Mouse (Mus musculus) embryo, embryonic 11 days (tissue): ENCODE measurements around the gene Marco.

Experiments used
- DNase-seq: peaks from one replicate; pipeline ENCODE4 v3.0.0-alpha.2; 2015

Gene Marco

DNA sequence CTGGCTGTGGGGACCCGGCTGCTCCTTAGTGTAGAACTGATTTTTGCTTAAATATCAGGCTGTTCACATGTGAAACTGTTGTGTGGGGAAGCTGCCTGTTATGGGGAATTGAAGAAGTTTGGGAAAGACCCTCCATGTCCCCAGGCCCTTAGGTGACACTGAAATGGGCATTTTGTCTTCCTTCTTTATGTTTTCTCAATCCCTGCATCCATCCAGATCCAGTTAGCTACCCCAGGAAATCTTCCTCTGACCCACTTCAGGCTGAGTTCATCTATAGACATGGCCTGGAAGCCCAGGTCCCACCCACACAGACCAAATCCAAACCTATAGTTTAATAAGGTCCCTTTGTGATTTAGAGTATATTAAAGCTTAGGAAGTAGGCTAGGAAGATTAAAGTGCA, at the start of gene Marco:
Marco (minus strand) TSS at position 101 of the 400 bp plus-strand sequence.
- DNase-seq = no peak

DNA sequence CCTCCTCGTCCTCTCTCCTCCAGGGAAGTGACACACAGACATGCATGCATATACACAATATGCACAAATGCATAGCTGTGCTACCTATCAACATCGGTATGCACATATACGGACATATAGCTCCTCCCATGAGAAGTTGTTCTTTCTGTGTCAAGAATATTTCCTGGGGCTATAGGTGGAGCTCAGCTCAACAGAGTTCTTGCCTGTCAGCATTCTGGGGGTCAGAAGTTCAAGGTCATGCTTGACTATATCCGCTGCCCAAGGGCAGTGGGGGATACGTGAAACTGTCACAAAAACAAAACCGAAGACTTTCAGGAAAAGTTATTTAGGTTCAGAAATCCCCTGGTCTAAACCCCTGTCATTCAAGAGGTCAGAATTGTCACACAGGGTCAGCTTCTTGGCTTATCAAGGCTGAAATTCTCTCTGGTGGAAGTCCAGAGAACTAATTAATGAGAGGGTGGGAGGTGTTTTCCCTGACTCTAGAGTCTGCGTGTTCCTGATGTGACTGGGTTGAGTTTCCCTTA, 34.7 kb upstream of the Marco start:
- no peak for DNase-seq

GRCm38 (mm10) chr1:120536998-120537397, 32.2 kb upstream of the Marco start:
- no peak for DNase-seq

- no peak for DNase-seq
These were observed 31.1 kb upstream of the Marco start for GRCm38 (mm10) chr1:120535919-120536318.

DNA sequence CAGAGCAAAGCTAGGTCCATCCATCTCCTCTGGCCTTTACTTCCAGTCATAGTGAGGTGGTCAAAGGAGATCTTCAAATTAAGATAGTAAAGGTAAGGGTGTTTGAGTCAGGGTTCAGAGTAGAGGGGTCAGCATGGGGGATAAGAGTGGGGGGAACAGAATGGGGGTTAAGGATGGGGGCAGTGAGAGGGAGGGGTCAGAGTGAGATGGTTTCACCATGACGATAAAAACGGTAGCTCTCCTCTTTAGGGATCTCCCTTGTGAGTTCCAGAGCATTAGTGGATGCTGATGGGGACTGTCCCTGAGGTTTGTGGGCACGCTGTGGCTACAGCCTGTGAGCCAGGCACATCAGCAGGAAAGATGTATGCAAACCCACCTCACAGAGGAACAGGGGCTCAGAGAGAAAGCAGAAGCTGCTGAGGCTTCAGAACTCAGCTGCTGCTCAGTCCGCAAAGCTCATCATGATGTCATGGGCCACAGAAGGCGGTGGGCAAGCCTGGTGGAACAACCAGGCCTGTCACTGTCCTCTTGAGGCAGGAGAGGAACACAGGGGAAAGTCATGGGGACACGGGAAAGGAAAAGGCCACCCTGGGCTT, 27.6 kb upstream of the Marco start:
- DNase-seq = no peak

GRCm38 (mm10) chr1:120531770-120532169, 26.9 kb upstream of the Marco start:
- no peak for DNase-seq

DNA sequence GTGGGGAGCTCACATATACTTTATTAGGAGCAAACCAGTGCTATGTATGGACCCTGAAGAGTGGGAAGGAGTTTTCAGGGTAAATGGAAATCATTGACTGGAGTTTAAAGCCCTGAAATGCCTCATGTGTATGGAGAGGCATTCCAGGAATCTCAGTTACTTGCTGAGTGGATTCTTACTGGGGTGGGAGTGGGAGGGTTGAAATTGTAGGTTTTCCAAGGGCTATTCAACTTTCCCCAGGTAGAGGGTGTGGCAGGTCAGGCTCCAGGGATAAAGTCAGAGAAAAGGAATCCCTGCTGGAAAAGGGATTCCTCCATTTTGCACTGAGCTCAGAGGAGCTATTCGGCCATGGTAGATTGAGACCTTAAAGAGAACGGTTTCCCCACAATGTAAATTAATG, 25.1 kb upstream of the Marco start:
- DNase-seq = no peak

DNA sequence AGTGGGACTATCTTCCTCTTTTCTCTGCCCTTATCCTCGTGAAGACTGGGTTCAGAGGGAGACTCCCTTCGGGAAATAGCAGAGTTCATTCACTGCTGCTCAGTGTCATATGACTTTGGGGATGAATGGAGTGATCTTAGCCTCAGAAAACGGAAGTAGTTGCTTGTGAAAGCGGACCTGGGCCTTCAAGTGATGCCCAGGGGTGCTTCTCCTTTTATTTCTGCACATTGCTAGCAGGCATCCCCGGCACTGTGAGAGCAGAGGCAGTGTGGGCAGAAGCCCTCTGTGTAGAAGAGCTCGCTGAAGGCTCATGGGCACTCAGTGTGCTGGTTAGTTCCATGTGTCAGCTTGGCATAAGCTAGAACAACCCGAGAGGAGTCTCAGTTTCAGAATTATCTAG, 12.8 kb upstream of the Marco start:
- no peak for DNase-seq

DNA sequence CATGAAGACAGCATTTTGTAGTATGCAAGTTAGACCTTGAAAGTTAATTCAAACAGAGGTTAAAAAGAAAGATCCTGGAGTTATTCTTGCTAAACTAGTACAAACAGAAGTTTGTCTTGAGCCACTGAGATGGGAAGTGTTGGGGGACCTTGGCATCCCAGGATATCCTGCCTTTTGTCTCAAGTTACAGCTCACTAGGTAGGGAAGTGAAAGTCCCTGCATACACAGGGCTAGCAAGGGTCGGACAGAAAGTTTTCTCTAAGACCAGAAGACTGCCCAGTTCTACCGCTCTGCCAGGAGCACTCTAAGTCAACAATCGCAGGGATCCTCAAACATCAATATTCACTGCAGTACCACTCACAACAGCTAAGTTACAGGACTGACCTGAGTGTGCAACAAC, 5.5 kb upstream of the Marco start:
- DNase-seq = no peak

- no peak for DNase-seq
These were observed 4.2 kb upstream of the Marco start for GRCm38 (mm10) chr1:120508976-120509375.

DNA sequence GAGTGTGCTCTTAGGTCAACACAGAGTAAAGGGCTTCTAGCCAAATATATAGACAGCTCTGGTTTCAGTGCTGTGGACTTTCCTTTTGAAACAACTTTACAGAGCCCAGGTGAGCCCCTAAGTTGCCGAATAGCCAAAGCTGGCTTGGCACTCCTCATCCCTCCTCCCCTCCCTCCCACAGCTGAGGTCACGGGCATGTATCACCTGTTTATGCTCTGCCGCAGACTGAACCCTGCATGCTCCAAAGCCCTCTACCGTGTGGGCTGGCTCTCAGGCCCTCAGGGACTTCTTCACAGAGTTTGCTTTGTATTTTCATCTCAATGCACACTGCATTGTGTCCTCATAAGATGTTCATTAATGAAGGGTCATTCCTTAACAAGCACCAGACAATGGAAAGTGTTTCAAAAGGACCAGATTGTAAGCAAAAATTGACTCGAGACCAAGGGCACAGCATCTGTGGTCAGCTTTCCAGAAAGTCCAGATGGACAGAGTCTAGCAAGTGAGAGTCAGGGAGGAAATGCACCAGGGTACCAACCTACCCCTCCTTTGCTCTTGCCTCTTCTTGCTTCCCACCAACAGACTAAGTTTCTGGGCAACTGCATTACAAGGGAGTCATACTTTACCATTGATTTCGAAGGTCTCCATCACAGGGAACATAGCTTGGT, 646 bp downstream of the Marco start:
- DNase-seq = no peak

- no peak for DNase-seq
These were observed 3.3 kb downstream of the Marco start for GRCm38 (mm10) chr1:120501496-120501895.

DNA sequence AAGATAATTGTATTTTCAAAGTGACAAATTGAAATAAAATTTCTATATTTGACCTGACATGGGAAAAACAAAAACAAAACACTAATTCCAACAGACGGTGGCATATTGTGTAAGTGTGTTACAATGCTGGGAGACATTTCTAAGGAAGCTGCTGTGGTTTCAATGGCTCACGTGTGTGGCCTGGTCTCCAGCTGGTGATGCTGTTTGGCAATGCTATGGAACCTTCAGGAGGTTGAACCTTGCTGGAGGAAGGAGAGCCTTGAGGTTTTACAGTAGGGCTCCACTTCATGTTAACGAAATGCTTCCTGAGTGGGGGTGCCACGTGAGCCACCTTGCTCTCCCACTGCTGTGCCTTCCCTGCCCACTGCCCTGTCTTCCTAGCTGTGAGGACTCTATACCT, 6.8 kb downstream of the Marco start:
- DNase-seq = no peak

DNA sequence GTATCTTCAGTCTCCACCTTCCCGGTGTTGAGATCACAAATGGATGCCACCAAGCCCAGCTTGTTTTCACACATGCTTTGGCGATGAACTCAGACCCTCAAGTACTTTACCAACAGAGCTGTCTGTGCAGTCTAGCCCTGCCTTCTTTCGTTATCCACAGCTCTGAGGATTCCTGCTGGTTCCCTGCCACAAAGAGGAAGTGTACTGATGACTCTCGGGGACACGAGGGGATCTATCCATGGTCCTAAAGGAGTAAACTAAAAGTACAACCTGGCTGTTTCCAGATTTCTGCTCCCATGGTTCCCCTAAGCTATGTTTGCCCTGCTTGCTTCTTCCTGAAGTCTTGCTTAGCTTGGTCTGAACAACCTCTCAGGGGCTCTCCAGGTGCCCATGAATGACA, 23.9 kb downstream of the Marco start:
- DNase-seq = peak; percentile 41

- no peak for DNase-seq
These were observed 30.0 kb downstream of the Marco start for GRCm38 (mm10) chr1:120474825-120475224.

DNA sequence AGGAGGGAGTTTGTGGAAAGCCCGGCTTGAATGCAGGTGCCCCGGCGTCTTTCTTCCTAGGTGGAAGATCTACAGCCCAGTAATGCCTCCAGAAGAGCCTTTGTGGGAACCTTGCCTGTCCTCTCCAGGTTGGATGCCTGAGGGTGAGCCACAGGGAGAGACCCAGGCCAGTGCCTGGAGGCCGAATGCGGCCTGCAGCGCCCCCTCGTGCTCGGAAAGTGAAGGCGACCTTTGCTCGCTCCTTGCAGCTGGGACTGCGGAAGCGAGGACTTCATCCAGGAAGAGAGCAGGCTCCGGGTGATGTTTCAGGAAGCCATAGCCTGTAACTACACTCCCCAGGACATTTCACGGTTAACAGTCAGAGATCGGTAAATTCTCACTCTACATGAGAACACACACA, 35.9 kb downstream of the Marco start:
- peak; percentile 76 for DNase-seq

GRCm38 (mm10) chr1:120467323-120467722, 37.5 kb downstream of the Marco start:
- no peak for DNase-seq

GRCm38 (mm10) chr1:120466751-120467150, 38.1 kb downstream of the Marco start:
- DNase-seq = peak; percentile 41

DNA sequence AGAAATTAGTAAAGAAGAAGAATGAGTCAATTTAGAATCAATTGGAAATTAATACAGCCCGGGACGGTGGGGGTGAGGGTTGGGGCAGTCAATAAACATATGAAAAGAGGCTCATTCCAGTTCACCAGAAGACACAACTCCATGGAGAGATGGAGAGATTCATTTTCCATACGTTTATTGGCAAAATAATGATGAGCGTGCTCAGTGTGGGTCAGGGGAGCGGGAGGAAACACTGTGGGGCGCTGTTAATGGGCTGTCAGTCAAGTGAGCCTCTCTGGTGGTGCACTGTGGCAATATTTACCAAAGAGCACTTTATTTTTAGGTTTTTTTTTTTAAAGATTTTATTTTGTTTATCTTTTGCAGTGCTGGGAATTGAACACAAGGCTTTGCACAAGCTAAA, 45.8 kb downstream of the Marco start:
- DNase-seq = no peak

GRCm38 (mm10) chr1:120458524-120458923, 46.3 kb downstream of the Marco start:
- DNase-seq = no peak

GRCm38 (mm10) chr1:120451486-120452270, 53.1 kb downstream of the Marco start:
- no peak for DNase-seq

DNA sequence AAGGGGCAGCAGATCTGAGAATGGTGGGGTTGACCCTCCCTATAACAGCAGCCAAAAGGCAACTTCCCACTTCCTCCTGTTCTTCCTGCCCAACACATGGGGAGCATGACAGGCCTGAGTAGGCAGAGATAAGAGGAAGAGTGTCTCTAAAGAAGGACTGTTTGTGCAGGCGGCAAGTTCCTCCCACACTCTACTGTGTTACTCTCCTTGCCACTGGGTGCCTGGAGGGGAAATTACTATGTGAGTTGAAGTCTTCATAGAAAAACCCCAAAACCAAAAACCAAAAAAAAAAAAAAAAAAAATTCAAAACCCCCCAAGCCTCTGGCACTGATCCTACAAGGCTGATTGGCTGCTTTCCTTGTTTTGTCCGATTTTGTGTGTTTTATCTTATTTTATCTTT, 55.2 kb downstream of the Marco start:
- DNase-seq = no peak

DNA sequence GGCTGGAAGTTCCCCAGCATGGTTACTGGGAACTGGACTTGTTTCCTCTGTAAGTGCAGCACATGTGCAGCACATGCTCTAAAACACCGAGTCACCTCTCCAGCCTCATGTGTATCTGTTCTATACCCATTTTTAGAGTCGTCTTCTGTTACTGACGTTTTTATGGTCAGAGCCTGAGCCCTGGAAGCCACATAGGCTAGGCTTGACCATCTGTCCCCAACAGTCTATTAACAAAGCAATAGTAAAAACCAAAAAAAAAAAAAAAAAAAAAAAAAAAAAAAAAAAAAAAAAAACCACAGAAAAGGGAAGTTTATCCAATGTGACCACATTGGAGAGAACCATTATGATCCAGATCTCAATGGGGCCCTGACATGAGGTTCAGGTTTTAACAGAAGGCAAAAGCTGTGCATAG, 61.6 kb downstream of the Marco start:
- DNase-seq = no peak

- DNase-seq = no peak
These were observed 63.2 kb downstream of the Marco start for GRCm38 (mm10) chr1:120441587-120441986.
